Mouse (Mus musculus) cerebral cortex, adult 2 months (tissue): ENCODE measurements around the gene Prokr2.

Experiments used
- WGBS: fragments of 180-500 bp; shearing (Covaris S2); methylation state at CpG from one replicate; pipeline ENCODE4 v1.1.7; 2018; 5-methylcytosine and 5-hydroxymethylcytosine counted together

Gene Prokr2

DNA sequence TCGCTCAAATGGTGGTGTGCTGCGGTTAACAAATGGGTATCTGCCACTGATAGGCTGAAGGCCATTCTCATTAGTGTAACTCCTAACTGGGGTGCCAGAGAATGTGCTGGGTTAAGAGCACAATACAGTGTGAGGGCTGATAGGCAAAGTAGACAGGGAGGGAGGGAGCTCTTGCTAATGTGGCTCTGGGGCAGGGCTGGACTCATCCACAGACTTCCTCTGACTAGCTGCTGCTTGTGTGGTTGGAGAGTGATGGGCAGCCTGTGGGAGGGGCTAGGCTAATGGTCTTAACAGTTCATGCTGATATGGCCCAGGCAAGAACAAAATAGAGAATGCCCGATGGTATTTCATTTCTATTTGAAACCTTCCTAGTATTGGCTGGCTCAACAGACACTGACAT lies 44.0 kb downstream of the Prokr2 start:
- WGBS = 98% methylated on average over 3 of the region's 3 CpGs

DNA sequence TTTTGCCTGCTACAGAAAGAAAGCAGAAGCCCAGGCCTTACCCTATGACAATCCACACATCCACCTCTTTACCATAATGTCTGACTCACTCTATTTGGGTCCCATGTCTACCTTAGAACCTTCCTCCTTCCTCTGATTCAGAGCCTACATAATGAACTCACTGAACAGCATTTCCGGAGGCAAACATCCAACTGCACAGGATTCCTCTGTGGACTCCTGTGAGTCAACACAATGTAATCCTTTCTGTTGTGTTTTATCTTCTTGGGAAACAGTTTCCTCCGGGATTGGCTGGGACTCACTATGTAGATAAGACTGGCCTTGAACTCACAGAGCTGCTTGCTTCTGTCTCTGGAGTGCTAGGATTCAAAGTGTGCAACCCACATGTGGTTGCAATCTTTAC lies 44.9 kb downstream of the Prokr2 start:
- WGBS = 60% methylated on average over 2 of the region's 2 CpGs

DNA sequence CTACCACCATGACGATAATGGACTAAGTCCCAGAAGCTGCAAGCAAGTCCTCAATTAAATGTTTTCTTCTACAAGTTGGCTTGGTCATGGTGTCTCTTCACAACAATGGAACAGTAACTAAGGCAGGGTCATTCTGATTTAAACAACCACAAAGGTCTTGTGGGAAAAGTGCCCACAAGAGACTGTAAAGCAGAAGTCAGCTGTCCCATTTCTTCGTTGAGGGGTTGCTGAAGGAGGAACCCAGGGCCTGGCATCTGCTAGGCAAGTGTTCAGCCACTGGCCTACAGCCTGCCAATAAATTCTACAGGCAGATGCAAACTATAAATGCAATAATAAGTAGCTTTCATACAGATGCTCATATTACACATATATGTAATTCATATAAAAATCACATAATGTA lies 48.0 kb downstream of the Prokr2 start:
- WGBS = 81% methylated on average over 2 of the region's 2 CpGs

DNA sequence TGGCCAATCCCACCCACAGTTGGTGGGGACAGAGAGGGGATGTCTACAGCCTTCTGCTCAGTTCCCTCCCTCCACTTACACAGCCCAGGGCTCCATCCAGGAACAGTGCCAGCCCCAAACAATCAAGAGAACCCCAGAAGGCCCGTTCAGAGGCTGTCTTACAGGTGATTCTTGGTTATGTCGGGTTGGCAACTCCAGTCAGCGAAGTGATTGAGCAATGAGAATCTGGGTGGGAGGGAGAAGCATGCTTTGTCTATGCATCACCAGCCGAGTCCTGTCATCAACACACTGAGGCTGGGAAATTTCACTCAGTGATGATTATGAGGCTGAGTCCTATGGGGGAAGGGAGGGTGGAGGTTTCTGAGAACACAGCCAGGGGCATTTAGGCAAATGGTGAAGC lies 61.7 kb downstream of the Prokr2 start:
- whole genome bisulfite sequencing = 49% methylated on average over 4 of the region's 4 CpGs

DNA sequence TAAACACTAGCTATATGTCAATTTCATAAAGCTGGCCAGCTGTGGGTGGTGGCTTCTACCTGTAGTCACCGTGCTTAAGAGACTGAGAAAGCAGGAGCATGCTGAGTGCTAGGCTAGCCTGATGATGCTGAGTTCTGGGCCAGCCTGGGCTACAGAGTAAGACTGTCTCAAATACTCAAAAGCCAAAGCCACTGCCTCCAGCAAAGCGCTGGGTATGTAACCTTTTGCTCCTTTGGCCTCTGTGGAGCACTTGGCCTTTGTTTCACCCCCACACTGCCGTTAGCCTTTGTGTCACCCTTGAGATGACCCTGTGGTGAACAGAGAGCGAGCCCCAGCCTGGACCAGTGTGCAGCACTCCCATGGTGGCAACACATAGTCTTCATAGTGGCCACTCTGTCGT lies 64.7 kb downstream of the Prokr2 start:
- WGBS = 88% methylated on average over 5 of the region's 5 CpGs

DNA sequence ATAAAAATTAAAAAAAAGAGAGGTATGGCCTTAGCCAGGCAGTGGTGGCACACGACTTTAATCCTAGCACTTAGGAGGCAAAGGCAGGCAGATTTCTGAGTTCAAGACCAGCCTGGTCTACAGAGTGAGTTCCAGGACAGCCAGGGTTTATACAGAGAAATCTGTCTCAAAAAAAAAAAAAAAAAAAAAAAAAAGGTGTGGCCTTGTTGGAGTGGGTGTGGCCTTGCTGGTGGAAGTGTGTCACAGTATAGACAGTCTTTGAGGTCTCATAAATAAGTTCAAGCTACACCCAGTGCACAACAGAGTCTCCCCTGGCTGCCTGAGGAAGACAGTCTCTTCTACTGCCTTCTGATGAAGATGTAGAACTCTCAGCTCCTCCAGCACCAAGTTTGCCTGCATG lies 68.1 kb downstream of the Prokr2 start:
- 86% methylated on average over 1 of the region's 1 CpGs for WGBS

DNA sequence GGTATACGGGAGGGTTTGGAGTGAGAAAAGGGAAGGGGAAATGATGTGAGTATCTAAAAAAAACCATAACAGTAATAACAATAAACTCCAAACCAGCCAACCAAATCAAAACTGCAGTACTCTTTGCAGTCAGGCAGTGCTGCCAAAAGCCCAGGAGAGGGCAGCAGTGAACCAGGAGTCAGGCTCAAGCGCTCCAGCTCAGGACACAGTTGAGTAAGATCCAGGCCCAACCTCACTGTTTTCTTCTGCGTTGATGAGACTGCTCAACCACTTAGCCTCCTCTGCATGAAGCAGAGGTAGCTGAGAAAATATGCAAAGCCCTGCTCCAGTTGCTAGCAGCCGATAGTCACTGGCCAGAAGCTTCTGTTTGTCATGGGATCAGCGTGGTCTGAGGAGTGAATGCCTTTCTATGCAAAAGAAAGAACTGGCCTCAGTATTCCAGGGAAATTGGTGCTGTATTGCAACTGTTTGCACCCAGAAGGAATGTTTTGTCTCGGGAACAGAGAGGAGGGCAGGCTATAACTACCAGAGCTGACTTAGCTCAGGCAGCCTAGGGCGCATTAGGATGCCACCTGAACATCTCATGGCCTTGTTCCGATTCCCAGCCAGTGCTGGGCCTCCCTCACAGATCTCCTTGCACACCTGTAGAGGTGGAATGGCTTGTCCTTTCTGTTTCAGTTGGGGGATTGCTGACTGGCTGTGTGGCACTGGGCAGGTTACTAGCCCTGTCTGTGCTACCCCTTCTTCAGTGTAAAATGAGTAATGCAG lies 69.0 kb downstream of the Prokr2 start:
- WGBS = 35% methylated on average over 8 of the region's 8 CpGs

DNA sequence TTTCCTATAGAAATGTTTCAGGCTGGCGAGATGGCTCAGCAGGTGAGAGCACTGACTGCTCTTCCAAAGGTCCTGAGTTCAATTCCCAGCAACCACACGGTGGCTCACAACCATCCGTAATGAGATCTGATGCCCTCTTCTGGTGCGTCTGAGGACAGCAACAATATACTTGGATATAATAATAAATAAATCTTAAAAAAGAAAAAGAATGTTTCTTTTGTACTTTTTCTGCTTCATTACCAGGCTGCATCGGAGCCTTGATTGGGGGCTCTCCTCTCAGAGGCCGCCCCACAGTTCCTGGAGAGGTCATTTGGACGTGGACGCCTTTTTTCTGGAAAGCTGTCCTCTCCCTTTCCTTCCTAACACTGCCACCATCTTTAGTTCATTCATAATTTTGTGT lies 71.2 kb downstream of the Prokr2 start:
- 89% methylated on average over 8 of the region's 8 CpGs for WGBS

DNA sequence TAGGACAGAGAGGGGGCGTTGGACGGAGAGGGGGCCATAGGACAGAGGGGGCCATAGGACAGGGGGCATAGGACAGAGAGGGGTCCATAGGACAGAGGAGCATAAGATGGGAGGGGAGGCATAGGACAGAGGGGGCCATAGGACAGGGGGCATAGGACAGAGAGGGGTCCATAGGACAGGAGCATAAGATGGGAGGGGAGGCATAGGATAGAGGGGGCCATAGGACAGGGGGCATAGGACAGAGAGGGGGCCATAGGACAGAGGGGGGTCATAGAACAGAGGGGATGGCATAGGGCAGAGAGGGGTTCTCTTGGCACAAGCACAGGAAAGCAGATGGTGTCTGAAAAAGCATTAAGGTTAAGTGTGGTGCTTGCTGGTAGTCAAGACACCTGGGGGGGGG lies 71.7 kb downstream of the Prokr2 start:
- WGBS = 94% methylated on average over 2 of the region's 2 CpGs

DNA sequence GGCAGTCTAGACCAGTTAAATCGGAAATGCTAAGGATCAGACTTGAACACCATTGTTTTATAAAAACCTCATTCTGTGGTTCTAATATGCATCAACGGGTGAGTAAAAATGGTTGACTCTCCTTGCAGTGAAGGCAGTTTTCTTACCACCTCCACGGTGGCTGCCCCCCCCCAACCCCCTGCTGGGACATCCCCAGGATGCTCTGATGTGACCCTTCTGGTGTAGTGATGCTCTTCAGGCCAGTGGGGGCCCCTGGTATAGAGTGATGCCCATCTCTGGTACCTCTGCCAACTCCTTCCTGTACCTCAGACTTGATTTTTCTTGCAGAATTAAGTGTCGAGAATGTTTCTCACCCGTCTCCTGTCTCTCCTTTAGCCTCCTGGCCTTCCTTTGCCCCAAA lies 72.6 kb downstream of the Prokr2 start:
- WGBS = 76% methylated on average over 5 of the region's 5 CpGs

DNA sequence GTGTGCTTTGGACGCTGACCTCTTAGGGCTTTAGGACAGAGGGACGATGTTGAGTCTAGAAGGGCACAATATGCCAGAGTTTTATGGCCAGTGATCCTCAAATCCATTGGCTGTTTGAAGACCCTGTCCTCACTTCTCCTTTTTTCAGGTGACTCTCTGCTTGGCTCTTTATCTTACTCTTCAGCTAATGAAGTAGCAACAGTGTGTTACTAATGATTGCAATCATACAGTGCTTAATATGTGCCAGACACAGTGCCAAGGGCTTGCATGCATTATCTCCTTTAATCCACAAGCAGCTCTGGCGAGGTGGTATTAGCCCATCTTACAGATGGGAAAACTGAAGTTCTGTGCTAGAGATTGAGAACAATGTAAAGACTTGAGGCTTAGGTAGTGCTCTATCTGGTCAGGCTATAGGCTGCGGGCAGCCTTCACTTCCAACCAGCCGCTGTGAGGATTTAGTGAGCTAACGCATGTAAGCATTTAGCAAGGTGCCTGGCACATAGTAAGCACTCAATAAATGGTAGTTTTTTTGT lies 75.8 kb downstream of the Prokr2 start:
- WGBS = 95% methylated on average over 6 of the region's 6 CpGs

DNA sequence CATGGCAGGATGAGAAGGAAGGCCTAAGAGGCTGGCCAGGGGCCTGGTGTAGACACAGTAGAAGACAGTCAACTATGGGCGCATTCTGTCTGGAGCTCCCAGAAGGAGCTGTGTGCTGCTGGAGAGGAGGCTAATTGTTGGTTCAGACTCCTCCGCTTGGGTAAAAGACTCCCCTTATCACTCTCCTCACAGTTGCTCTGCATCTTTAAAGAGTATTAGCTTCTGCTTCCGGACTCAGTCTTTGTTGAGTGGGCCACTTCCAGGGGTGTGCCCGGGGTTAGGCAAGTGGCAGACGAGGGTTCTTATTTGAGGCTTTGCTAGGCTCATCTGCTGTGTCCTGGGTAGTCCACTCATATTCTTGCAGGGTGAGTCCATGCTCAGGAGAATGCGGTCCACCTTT lies 76.4 kb downstream of the Prokr2 start:
- 91% methylated on average over 6 of the region's 6 CpGs for WGBS

DNA sequence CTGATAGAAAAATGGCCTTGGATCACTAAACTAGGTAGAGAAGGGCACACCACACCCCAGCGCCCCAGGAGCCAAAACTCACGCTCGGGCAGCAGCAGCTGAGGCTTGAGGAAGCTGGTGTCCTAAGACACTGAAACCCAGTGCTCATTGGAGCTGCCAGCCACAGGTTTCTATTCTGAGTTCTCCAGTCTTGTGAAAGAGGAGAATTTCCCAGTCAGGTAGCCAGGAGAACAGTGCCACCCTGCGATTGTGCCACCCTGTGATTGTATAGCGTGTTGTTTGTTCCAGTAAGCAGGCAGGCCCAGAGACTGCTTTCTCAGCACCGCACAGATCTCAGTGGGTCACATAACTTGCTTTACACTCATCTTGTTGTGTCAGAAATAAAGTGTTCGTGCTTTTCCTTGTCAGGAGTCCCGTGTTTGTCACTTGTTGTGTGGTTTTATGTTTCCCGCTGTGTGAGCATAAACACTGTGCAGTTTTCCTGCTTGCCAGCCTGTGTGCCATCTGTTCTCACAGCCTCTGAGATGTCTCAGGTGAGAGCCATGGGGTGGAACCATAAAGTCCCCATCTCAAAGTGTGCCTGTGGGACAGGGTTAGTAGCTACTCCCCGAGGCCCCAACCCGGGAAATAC lies 77.9 kb downstream of the Prokr2 start:
- WGBS = 83% methylated on average over 11 of the region's 11 CpGs

DNA sequence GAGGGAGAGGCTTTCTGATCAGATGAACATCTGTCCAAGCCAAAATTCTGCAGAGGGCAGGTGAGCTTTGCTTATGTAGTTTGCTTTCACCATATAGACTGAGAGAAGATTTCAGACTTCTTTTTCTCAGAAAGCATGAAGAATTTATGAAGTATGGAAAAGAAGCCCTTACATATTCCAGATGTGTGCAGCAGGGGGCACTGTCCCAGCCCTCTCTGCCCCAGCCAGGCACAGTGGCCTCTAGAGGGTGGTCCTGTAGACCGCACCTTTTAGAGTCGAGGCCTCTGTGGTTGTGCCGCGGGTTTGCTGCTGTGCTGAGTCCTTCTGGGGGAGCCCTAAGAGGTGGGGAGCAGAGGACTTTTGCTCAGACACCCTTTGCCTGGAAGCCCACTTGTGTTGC lies 79.3 kb downstream of the Prokr2 start:
- 62% methylated on average over 4 of the region's 4 CpGs for WGBS

DNA sequence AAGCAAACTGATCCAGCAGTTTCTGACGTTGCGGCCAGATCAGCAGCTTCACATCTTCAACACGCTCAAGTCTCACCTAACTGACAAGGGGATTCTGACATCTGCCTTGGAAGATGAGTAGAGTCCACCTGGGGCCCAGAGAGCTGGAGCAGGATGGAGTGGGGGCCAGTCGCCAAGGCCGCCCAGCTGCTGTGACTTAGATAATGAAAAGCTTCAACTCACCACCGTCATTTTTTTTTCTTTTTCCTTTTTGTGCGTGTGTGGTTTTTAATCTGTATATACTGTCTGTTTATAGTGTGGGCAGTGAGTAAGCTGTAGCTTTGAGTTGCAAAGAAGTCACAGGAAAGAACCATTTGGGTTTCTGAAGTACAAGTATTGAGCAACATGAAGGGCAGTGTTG lies 80.1 kb downstream of the Prokr2 start:
- WGBS = 77% methylated on average over 7 of the region's 7 CpGs

DNA sequence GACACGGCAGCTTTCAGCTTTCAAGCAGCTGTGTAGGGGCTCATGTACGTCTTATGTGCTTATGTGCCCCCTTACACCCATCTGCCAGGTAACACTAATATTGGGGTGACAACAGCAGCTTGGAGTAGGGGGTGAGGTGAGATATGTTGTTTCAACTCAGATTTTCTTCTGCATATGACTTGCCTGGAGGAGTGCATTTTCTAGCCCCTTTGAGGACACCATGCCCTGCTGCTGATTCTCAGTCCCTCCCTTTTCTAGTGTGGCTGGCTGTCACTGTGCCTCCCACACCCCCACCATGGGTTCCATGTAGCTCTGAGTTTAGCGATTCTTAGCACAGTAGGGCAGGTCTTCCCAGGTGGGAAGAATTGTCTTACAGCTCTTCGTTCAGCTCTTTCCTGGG lies 83.8 kb downstream of the Prokr2 start:
- 80% methylated on average over 4 of the region's 4 CpGs for WGBS

DNA sequence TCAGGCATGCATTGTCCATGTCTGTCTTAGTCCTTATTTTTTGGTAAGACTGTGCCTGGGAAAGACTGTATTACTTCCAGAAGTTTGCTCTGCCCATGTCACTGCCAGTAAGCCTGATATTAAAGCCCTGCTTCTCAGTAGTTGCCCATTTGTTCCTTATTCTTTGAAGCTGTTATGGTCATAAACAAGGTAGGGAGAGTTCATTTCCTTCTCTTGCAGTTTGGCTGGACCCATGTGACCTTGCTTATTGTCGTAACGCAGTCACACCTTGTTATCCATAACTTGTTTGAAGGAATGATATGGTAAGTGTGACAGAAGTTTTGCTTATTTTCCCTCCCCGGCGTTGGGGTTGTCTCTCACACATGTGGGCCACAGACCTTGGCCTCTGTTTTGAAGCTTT lies 87.0 kb downstream of the Prokr2 start:
- WGBS = 91% methylated on average over 4 of the region's 4 CpGs

DNA sequence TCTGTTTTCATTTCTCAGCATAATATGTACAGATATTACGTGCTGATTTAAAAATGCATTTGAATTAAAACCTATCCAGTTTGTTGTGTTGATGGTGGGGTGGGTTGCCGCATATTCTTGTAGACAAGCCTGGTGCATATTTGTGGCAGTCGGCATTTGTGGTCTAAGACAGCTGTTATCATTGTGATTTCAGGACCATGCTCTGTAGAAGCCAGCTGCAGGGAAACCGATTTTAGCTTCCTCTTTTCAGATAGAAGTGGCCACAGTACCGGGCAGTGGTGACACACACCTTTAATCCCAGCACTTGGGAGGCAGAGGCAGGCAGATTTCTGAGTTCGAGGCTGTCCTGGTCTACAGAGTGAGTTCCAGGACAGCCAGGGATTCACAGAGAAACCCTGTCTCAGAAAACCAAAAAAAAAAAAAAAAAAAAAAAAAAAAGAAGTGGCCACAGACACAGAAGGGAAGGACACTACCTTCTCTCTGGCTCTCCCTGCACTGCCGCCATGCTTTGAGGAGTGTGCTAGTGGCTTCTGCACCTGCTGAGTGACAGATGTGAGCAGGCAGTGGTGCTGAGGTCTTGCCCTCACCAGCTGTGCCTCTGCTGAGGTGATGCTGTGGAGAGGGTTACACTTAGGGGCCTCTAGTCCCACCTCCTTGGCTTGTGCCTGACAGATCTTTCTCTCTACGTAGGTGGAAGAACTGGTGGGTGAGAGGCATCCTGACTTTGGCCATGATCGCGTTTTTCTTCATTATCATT lies 91.4 kb downstream of the Prokr2 start:
- WGBS = 77% methylated on average over 10 of the region's 10 CpGs

DNA sequence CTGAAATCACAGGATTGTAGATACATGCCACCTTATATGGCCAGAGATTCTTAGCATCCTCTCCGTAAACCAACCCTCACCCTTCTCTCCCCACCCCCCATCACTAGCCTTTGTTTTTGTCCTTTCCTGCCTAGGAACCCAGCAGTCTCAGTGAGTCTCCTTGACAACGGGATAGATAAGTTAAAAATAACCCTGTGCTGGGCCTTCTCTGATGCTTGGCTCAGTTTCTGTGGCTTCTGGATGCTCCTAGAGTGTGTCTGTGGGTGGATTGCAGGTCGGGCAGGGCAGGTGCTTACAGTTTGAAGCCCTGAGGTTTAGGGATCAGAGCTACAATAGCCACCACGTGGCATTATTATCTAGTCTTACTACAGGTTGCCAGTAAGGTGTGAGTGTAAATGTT lies 93.2 kb downstream of the Prokr2 start:
- WGBS = 8% methylated on average over 4 of the region's 4 CpGs

DNA sequence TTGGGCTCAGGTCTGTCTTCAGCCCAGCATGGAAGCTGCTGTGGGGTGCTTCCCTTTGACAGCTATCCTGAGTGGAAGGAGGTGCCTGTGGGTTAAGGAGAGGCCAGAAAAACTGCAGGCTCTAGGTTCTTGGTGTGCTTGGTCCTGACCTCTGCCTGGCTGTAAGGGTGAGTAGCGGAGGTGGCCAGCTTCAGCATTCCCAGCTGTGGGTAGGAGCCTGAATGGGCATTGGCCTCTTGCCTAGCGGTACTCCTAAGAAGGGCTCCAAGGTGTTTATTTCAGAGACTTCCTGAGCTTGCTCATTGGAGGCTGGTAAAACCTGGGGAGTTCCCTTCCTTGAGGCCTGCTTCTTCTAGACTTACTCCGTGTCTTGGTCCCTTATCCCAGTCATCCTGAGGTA lies 94.0 kb downstream of the Prokr2 start:
- WGBS = 52% methylated on average over 3 of the region's 3 CpGs

DNA sequence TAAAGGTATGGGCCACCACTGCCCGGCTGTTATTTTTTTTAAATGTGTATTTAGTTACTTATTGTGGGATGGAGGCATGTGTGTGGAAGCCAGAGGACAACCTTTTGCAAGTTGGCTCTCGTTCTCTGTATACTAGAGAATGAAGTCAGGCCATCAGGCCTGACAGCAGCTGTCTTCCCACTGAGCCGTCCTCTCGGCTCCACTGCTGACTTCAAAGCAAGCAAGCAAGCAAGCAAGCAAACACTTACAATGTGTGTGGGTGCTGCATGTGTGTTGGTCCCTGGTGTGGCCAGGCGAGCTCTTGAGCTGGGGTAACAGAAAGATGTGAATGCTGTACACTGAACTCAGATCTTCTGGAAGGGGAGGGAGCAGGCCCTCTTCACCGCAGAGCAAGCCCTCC lies 94.4 kb downstream of the Prokr2 start:
- 37% methylated on average over 6 of the region's 6 CpGs for WGBS

DNA sequence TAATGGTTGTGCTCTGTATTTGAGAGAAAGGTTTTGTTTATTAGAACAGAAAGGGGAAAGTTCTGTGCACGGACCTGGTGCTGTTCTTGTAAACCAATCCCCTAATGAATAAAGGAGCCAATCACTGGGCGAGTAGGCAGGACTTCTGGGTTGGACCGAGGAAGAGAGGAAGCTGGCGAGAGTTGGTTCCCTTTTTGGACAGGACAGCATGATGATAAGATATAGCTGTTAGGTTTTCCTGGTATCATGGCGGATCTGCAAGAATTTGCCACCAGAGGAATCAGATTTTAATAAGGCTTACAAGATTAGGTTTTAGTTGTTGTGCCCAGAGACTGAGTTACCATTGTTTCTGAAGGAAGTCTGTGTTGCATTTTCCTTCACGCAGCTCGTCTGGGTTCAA lies 96.0 kb downstream of the Prokr2 start:
- 66% methylated on average over 5 of the region's 7 CpGs for WGBS
